Mouse (Mus musculus) left cerebral cortex, postnatal 25 days (tissue): ENCODE data around the gene Ccnyl1. TPM values are rescaled to one million over a fixed set of nuclear protein-coding genes. Genes with fewer than 3 reads are reported as not detected.

Experiments used
- total RNA-seq, 2 experiments: library from RNA; stranded (reverse); gene quantifications; 2 replicates each; pipeline ENCODE4 v1.2.3; 2021

Gene Ccnyl1
- total RNA-seq, 2 experiments from 2014 or later: 17.4 to 25.1 TPM

Other genes with a start within 250 kb of the Ccnyl1 start
- 10 to 100 TPM; 54.4 to 58.0 TPM for gene Creb1, start 157.8 kb upstream of the Ccnyl1 start, total RNA-seq
- gene Mettl21a, start 73.2 kb upstream of the Ccnyl1 start, total RNA-seq: 10 to 100 TPM; 10.8 to 13.4 TPM
- gene Fzd5, start 47.3 kb downstream of the Ccnyl1 start, total RNA-seq: 1 to 10 TPM; 1.0 to 1.2 TPM